Mouse (Mus musculus): Measurements from ENCODE around the gene Adcy1.

- no peak for TF ChIP-seq POLR2A (IDR thresholded peaks at IDR 0.05; ENCODE audit: low read depth, low read length)
- no peak for TF ChIP-seq CTCF (conservative IDR thresholded peaks at IDR 0.05; ENCODE audit: insufficient read depth, insufficient read length, low read depth, low read length)
These were observed 94.9 kb downstream of the Adcy1 start for GRCm38 (mm10) chr11:7158196-7158595.
